ENCODE assay signal across 9 mouse cellular contexts in genomic region chr11:50587787-50588186, GRCm38 (mm10). TPM values are rescaled to one million over a fixed set of nuclear protein-coding genes. Genes with fewer than 3 reads are reported as not detected.
A peak's percentile ranks its signal among the peaks of the same experiment; 100 is the strongest.
DNase-seq lines count a peak whose midpoint lies in the region; ATAC-seq and TF ChIP-seq lines count a peak whose summit lies in the region.
"Had no signal": no experiment of that assay in that cellular context is flagged by ENCODE, and none has a peak within 500 bp of the region (broad histone marks: within the 10 kb centered on the region; RNA-seq: fewer than 3 reads in every experiment).

No protein-coding gene starts in this region.

- no peaks in the 10 kb centered on the region for H3K36me3 ChIP-seq in intestine, embryonic 14.5 days (ENCODE audit: control insufficient read depth, insufficient read depth, low read length)
- no peaks in the 10 kb centered on the region for H3K36me3 ChIP-seq in intestine, embryonic 15.5 days
- H3K36me3 ChIP-seq in ES-Bruce4 (ENCODE audit: control insufficient read depth, insufficient read depth, low read length, poor library complexity, severe bottlenecking) = no peaks in the 10 kb centered on the region
- H3K36me3 ChIP-seq: embryonic facial prominence, embryonic 15.5 days had no signal

- no peak overlapping the region for H3K27ac ChIP-seq in intestine, embryonic 14.5 days (ENCODE audit: low read depth)
- H3K27ac ChIP-seq in intestine, embryonic 15.5 days = no peak overlapping the region
- no peak overlapping the region for H3K27ac ChIP-seq in ES-Bruce4 (ENCODE audit: insufficient read depth, low read length)
- H3K27ac ChIP-seq in bone marrow, adult 2 months (ENCODE audit: control insufficient read depth, insufficient read depth, low read depth, low read length, poor library complexity) = no peak overlapping the region
- H3K27ac ChIP-seq: embryonic facial prominence, embryonic 15.5 days had no signal

- H3K9me3 ChIP-seq in intestine, embryonic 14.5 days (ENCODE audit: control insufficient read depth, low read length) = no peaks in the 10 kb centered on the region
- no peaks in the 10 kb centered on the region for H3K9me3 ChIP-seq in intestine, embryonic 15.5 days
- H3K9me3 ChIP-seq in ES-Bruce4 (replicated peaks; ENCODE audit: control insufficient read depth, insufficient read depth, low read length, poor library complexity, severe bottlenecking) = no peaks in the 10 kb centered on the region
- H3K9me3 ChIP-seq: embryonic facial prominence, embryonic 15.5 days had no signal

- peak; percentile 49 for TF ChIP-seq CTCF in ES-Bruce4 (IDR thresholded peaks at IDR 0.05; ENCODE audit: low read depth, low read length)
- TF ChIP-seq CTCF in bone marrow, adult 2 months (IDR thresholded peaks at IDR 0.05; ENCODE audit: control insufficient read depth, insufficient read depth, low read length) = peak; percentile 53

- peak; percentile 80 for DNase-seq in intestine, embryonic 14.5 days (ENCODE audit: low spot score)
- DNase-seq in forelimb bud, embryonic 11.5 days (ENCODE audit: low read depth, low spot score) = peak; percentile 55
- peak; percentile 36 to 66 for DNase-seq in layer of hippocampus, postnatal 25 days (ENCODE audit: extremely low spot score in 1 of 2, low spot score in 1 of 2)
- DNase-seq in natural killer cell, adult 2 months (ENCODE audit: low spot score in 2 of 2) = peak; percentile 21 to 37
- DNase-seq in Muller cell, postnatal 12 days (ENCODE audit: inconsistent ontology term) = no peak

- no peak overlapping the region for H3K4me2 ChIP-seq in intestine, embryonic 14.5 days (ENCODE audit: low read length)
- H3K4me2 ChIP-seq in intestine, embryonic 15.5 days (replicated peaks) = no peak overlapping the region
- H3K4me2 ChIP-seq: embryonic facial prominence, embryonic 15.5 days had no signal

- no peaks in the 10 kb centered on the region for H3K27me3 ChIP-seq in intestine, embryonic 14.5 days (replicated peaks; ENCODE audit: control insufficient read depth, insufficient read depth, low read length)
- no peaks in the 10 kb centered on the region for H3K27me3 ChIP-seq in intestine, embryonic 15.5 days (replicated peaks)
- H3K27me3 ChIP-seq in ES-Bruce4 (ENCODE audit: control insufficient read depth, insufficient read depth, low read length, poor library complexity, severe bottlenecking) = no peaks in the 10 kb centered on the region
- H3K27me3 ChIP-seq: embryonic facial prominence, embryonic 15.5 days had no signal

- TF ChIP-seq POLR2A in ES-Bruce4 (IDR thresholded peaks at IDR 0.05; ENCODE audit: insufficient read depth, low read length) = no peak
- no peak for TF ChIP-seq POLR2A in bone marrow, adult 2 months (IDR thresholded peaks at IDR 0.05; ENCODE audit: borderline replicate concordance, control insufficient read depth, low read depth, low read length)

- 20% methylated on average over 3 of the region's 3 CpGs for WGBS in intestine, embryonic 14.5 days
- WGBS in intestine, embryonic 15.5 days = 19% methylated on average over 3 of the region's 3 CpGs
- 6% methylated on average over 3 of the region's 3 CpGs for WGBS in bone marrow, adult 2 months

- H3K9ac ChIP-seq in intestine, embryonic 14.5 days (ENCODE audit: low read length) = no peak overlapping the region
- no peak overlapping the region for H3K9ac ChIP-seq in intestine, embryonic 15.5 days
- H3K9ac ChIP-seq in ES-Bruce4 (ENCODE audit: low read depth, poor library complexity, severe bottlenecking) = no peak overlapping the region
- H3K9ac ChIP-seq: embryonic facial prominence, embryonic 15.5 days had no signal

- ATAC-seq in intestine, embryonic 14.5 days (replicated peaks; ENCODE audit: low FRiP score, low TSS enrichment, low read depth) = no peak
- ATAC-seq in intestine, embryonic 15.5 days = no peak

- no peak overlapping the region for H3K4me3 ChIP-seq in intestine, embryonic 14.5 days (ENCODE audit: low read depth, low read length)
- no peak overlapping the region for H3K4me3 ChIP-seq in intestine, embryonic 15.5 days (replicated peaks)
- H3K4me3 ChIP-seq in ES-Bruce4 (ENCODE audit: low read depth, low read length) = no peak overlapping the region
- H3K4me3 ChIP-seq in bone marrow, adult 2 months (replicated peaks; ENCODE audit: control insufficient read depth, low read depth, low read length) = no peak overlapping the region
- H3K4me3 ChIP-seq: embryonic facial prominence, embryonic 15.5 days had no signal

- H3K4me1 ChIP-seq in intestine, embryonic 14.5 days (replicated peaks; ENCODE audit: control insufficient read depth, insufficient read depth, low read length) = no peaks in the 10 kb centered on the region
- H3K4me1 ChIP-seq in intestine, embryonic 15.5 days (replicated peaks) = no peaks in the 10 kb centered on the region
- no peaks in the 10 kb centered on the region for H3K4me1 ChIP-seq in ES-Bruce4 (ENCODE audit: control insufficient read depth, insufficient read depth, low read length)
- no peaks in the 10 kb centered on the region for H3K4me1 ChIP-seq in bone marrow, adult 2 months (ENCODE audit: control insufficient read depth, insufficient read depth, low read length)

- TF ChIP-seq EP300 in ES-Bruce4 (IDR thresholded peaks at IDR 0.05; ENCODE audit: insufficient read depth, low read depth, low read length) = no peak

RNA-seq across cellular contexts. Expression of gene Adamts2, which starts 14.1 kb away (rescaled TPM):
- 9.0 and 10.2 TPM in 2 replicates for polyA plus RNA-seq in intestine, embryonic 14.5 days (2014; fragmentation: Nextera tagmentation; extraction: Ambion mirVana)
- 8.5 and 9.0 TPM in 2 replicates for polyA plus RNA-seq in intestine, embryonic 15.5 days (2015; fragmentation: Nextera tagmentation; extraction: Ambion mirVana)
- polyA plus RNA-seq in ES-Bruce4 (2011; ENCODE audit: insufficient read depth, insufficient read length, low read depth, missing spikeins) = 0.64 and 0.73 TPM in 2 replicates
- 2.6 and 3.0 TPM in 2 replicates for polyA plus RNA-seq in bone marrow, adult 2 months (2011; ENCODE audit: insufficient read depth, insufficient read length, low replicate concordance, missing spikeins)
- 10 to 100 TPM in 1 of 2 experiments, 1 to 10 TPM in 1; 9.0 to 13.5 TPM for total RNA-seq in layer of hippocampus, postnatal 25 days (2021)
